Mouse (Mus musculus) c-Kit-positive CD71-positive TER-119-positive erythroid progenitor cells, embryonic 14.5 days (primary cell): ENCODE data around the gene Camta1.

Experiments
- DNase-seq: peaks from one replicate; pipeline ENCODE4 v3.0.0-alpha.2; 2013; ENCODE audit warnings: low spot score

The Camta1 gene

DNA sequence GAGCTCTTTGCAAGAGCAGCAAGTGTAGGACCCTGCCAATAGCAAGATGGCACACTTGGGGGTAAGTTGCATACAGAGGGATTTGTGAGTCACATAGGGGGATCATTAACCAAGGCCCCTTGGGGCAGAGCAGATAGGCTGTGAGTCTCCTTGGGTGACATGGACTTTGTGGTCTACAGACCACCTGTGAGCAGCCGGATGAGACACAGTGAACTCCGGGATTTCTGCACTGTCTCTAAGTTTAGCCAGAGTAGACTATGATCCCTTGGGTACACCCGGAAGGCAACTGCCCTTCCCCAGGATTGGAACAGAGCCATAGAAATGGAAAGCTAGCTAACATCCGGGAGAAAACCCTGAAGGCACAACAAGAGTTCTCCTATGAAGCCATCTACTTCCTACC, 417.0 kb downstream of the Camta1 start:
- DNase-seq, result no peak

DNA sequence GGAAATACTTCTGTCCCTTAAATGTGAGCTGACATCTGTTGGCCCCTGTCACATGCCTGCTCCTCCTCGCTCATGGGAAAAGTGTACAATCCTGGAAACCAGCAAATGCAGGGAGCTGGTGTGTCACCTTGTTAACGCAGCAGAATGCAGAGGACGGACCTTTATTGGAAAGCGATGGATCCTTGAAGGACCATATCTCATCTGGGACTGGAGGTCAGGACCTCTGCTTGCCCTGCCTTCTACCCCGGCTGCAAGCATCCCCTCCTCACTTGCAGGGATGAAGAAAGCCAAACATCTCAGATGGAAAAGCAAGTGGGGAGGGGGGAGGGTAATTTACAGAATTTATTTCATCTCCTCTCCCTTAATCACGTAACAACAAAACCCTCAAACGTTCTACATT, 423.1 kb downstream of the Camta1 start:
- no peak for DNase-seq

DNA sequence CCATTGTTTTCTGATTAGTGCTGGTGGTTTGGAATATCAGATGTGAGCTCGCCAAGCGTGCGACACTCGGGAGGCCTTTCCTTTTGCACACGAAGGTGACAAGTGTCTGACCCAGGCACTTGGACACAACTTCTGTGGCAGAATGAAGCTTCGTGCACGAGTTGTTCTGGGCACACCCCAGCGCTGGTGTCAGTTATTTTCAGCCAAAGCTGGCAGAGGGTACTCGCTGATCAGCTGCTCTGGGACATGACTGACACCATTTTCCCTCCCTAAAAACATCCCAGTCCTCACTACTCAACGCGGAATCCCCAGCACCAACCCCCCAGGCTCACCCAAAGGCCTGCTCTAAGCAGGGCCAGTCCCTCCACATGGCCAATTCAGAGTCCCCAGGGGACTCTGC, 423.8 kb downstream of the Camta1 start:
- DNase-seq, result no peak

DNA sequence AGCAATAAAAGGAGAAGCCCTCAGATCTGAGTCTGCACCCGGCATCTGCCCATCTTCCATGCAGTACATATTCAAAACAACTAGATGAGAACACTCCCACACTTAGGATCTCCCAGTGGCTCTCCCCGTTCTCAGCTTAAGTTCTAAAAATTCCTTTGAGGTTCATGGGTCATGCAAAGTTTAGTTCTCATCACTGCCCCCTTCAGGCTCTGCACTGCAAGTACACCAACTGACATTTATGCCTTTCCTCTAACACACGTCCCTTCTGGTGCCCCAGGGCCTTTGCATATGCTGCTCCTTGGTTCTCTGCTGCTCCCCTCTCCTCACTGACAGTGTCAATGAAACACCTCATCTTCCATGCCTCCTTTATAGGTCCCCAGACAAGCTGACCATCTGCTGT, 436.5 kb downstream of the Camta1 start:
- DNase-seq, result no peak

DNA sequence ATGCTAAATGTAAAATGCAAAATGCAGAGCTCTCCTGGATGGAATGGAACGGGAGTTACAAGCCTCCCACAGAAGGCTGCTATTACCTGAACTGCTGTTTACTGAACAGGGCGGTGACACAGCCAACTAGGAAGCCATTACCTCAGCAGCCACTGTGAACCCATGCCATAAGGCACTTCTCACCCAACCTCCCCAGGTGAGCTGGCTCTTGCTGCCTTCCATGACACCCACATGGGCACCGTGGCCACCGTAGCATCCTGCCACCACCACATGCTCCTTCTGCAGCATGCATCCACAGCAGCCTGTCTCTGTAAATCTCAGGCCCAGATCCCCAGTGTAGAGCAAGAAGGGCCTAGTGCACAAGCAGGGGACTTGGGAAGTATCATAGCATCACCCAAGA, 438.8 kb downstream of the Camta1 start:
- DNase-seq, result no peak

DNA sequence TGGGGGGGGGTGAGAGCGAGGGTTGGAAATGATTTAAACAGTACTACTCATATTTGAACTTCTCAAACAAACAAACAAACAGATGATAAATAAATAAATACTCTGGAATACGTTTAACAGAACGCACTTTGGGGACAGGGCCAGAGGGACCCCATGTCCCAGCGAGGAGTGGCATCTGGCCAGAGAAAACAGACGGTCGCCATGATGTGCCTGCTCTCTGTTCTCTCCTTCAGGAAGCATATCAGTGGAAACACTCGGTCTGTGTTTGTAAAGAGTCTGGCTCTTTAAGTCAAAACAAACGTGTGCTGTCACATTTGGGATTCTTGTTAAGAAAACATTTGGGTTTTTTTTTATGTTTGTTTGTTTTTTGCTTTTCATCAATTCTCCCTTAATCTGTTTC, 439.3 kb downstream of the Camta1 start:
- DNase-seq, result no peak

DNA sequence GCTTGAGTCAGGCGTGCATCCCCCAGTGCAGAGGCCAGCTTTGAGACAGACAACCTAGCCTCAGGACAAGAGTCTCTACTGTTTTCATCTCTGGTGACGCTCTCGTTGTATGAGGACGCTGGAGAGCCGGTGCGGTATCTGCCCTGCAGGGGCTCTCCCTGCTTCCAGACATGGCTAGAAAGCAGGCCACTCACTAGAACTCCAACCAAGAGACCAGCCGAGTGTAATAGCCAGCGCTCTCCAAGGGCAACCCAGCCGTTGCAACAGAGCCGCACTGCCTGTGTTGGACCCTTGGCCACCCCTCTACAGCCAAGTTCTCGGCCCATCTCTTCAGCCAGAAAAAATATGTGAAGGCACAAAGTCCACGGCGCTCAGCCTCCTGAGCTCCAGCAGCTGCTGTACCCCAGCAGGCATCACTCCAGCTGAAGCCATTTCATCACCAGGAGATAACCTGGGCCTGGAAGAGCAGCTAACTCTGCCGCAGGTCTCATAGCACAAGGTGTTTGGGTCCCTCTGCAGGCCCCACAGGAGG, 443.3 kb downstream of the Camta1 start:
- no peak for DNase-seq

DNA sequence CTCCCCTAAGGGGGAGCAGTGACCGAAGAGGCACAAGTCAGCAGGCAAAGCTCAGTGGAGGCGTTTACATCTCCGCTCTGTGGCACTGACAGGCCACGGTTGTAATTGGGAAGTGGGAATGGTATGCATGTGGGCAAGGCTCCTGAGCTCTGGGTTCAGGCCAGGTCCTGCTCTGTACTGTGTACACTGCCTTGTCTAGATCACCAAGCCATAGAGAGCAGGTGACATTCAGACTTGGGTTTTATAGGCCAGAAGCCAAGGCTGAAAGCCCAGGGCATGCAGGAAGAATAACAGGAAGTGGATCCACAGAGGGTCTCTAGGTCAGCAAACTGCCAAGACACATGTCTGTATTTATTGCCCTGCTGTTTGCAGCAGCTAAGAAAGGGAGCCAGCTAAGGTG, 445.9 kb downstream of the Camta1 start:
- no peak for DNase-seq

DNA sequence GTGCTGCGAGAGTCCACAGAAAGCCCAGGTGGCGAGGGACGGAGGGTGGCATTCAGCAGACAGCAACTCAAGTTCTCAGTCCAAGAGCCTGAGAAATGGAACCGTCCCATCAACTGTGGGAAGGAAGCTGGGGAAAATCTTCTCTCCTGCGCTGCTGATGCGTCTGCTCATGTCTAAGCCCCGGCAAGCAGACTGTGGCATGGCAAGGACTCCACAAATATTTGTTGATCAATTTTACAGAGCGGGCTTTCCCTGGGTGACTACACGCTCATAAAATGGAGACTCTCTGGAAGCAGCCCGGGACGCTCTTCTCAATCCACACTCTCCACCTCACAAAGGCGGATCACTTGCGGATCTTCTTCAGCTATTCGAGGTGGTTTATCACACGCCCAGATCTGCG, 446.3 kb downstream of the Camta1 start:
- no peak for DNase-seq

DNA sequence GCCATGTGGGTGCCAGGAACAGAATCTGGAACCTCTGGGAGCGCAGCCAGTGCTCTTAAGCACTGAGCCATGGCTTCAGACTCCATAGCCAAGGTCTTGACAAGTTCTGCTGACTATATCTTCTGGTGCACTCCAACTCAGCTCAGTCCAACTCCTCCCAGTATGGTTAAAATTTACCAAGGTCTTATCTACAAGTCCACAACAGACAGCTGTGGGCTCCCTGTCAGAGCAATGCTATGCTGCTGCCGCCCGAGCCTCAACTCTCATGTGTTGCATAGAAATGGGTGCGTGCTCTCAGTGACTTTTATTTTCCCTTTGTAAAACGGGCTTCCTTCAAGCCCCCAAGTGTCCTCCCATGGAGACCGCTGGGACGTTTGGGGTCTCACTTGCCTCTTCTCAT, 446.7 kb downstream of the Camta1 start:
- DNase-seq, result no peak

DNA sequence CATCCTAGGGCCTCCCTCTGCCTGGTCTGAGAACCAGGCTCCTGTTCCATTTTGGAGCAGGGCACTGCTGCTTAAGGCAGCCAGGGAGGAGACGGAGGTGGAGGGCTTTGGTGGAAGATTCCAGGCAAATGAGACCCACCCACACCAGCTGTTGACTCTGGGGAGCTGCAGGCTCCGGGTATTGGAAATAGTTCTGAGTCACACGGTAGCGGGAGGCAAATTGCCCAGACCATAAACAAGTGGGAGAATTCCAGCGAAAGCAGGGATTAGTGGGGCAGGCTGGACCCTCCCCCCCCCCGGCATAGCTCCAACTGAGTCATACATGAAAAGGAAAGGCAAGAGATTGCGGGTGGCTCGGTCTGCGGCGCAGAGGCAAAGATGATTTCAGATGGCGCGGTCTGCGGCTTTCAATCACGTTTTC, 450.0 kb downstream of the Camta1 start:
- DNase-seq, result no peak

DNA sequence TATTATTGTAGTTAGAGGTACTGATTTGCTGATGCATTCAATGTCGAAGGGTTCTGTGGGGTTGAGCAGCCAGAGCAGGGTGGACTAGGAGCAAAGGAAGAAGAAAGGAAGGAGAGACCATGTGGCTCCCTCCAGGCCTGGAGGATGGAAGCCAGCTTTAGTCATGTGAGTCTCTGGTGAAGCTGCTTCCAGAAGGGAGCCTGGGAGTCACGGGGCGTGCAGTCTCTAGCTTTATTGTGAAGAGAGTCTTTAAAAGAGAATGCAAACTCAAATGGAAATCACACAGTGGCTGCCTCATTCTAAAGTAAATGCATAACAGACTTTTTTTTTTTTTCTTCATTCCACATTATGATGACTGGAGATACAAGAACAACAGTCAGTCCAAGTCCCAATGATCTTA, 450.7 kb downstream of the Camta1 start:
- no peak for DNase-seq

DNA sequence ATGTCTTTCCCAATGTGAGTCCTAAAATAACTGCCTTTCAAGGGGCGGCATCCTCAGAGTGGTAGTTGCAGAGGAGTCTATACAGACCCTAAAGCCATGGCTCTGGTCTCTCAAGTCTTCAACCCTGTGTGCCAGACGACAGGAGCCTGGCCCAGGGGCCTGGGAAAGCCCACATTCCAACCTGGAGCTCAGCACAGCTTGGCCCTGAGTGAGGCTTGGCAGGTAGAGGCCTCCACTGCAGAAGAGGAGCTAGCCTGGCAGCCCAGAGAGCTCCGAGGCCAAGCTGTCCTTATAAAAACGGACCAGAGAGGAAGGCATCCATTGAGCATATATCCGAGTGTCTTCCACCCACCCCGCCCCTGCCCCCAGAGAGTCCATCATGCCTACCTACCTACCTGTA, 452.4 kb downstream of the Camta1 start:
- no peak for DNase-seq

DNA sequence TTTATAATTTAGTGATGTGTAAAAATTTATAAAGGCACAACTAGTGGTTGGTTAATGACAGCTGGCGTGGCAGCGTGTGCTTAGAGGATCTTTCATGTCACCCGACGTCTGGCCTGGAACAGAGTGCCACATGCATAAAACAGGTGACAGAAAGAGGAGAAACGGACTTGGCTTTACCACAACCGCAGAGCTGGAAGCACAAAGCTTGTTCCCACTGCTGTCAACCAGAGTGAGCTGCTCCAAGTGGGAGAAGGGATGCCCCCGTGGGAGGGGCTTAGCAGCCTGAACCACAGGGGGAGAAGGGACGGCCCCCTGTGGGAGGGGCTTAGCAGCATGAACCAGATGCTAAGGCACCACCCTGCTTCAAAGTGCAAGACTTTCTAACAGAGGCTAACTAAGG, 452.9 kb downstream of the Camta1 start:
- DNase-seq, result no peak

DNA sequence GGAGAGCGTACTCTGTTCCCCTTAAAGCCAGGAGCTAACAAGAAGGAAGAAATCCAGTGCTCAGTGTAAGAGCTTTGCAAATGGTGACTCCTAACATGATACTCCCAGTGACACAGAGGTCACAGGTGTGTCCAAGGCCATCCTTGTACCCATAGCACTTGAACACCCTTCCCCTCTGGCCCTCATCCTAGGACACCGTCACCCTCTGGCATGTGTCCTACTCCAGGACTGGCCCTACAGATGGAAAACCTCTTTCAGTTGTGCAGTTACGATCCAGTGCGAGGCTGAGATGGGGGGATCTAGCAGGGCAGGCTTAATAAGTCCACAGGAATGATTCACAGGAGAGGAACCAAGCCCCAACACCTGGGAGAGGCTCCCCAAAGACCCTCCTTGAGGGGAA, 453.4 kb downstream of the Camta1 start:
- DNase-seq, result no peak

DNA sequence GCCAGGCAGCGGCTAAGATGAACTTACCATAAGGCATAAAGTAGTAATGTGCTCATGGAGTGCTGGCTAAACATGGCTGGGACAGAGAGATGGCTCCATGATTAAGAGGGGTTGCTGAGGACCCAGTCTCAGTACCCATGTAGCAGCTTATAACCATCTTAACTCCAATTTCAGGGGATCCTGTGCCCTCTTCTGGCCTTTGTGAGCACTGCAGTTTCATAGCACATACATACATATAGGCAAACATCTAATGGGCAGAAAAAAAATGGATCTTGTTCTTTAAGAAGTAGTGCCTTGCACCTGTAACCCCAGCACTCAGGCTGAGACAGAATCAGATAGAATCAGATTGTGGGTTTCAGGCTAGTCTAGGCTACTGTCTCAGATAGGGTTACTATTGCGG, 454.5 kb downstream of the Camta1 start:
- DNase-seq, result no peak

DNA sequence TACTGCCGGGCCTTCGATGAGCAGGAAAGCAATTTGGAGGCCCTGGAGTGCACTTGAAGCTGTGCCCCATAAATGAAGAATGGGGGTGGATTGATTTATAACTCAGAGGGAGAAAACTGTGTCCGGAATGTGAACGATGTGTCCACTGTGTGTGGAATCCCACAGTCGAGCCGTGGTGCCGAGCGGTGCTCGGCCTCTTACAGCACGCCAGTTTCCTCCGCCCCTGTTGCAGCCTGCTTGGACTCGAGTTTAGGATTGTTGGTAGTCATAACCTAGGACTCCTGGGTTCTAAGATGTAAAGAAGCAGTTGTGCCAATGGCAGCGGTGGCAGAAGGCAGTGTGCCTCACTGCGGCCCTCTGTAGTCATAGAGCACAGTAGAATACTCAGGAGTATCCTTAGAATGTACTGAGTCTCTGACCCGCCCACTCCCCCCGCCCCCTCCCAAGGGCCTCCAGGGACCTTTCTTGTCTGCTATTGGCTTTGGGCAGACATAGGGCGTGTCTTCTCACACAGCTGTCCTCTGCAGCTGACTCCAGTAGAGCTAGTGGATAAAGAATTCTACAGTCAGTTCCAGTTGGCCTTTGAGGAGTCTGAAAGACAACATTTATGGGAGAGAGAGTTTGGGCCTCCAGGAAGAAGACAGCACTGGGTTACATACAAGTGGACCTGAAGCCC, 457.0 kb downstream of the Camta1 start:
- DNase-seq, result no peak

DNA sequence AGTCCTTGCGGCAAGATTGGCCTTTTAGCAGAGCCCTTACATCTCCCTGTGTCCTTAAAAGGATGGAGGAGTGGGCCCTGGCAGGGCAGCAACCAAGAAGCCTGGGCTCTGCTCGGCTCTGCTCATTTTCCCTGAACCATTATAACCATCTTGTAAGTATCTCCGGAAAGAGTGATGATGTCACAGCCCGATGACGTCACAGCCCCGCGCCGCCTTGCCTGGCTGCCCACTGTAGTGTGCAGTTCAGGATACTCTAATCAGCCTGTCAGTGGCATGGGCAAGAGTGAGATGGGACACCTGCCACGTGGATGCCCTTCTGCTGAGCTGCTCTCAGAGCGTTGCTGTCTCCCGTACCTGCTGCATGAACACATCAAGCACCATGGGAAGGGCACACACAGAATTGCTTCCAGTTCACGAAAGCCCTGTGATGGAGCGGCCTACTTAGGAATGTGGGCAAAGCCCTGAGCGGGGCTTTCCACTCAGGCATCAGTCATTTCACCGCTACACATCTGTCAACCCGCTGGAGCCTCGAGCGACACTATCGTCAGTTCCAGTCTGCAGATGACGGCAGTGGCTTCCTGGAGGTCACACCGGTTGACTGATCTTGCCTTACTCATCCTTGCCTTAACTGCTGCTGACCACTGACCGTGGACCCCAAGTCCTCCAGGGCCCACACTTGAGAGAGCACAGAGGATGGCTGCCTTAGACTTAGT, 459.8 kb downstream of the Camta1 start:
- DNase-seq, result no peak

DNA sequence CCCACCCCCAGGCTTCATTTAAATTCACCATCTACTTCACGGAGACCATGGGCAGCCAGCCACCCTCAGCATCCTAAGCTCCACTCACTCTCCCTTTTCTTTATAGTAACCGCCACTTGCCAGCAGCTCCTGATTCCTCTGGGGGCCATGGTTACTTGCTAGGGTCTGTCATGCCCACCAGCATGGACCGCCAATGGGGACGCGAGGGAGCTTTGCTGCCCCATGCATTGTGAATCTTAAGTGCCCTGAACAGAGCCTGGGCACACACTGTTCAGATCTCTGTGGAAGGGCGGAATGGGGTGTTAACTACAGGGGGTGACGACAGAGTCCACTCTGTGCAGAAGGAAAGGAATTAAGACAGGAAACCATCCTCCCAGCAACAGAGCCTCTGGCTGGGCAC, 465.1 kb downstream of the Camta1 start:
- no peak for DNase-seq

DNA sequence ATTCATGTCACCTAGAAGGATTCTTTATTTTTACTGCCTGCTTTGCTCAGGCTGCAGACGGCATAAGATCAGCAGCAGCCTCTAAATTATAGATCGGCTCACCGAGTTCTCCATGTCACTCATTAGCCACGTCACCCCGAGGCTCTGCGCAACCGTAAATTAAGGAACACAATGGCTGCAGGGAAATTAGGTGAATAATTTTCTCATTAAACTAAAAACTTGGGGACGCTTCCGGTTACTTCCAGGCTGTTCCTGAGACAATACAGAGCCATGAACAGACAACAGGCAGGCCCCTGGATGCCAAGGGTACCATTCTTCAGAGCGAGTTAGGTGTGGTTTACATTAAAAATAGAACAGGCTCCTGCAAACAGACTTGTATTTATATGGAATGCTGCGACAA, 472.3 kb downstream of the Camta1 start:
- no peak for DNase-seq

DNA sequence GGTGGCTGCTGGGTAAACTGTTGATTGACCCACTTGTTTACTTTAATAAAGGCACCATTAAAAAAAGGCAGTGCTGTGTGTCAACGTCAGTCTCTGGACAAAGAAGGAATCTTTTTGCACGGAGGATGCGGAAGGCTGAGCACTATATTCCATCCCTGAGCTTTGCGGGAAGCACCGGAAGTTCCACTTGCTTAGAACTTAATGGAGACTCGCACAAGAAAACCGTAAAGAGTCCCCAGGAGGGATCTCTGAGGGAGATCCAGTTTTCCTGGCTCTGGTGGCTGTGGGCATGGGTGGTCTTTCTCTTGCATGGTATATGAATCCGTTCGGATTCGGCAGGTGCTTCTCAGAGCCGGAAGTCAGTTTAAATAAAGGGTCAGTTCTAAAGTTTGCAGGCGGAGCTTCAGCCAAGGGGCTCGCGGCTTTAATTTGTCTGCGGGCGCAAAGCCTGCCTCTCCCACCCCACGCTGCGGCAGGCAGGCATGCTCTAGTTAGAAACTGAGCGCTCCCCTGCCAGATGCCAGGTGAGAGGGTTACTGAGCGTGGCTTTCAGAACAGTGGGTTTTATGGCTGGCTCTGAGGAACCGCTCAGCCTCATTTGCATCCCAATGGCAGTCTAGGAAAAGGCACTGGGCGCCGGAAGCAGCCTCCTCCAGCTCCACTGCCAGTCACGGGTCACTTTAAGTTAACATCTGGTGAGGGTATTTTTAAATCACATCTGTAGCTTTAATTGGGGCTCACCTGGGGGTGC, 474.8 kb downstream of the Camta1 start:
- no peak for DNase-seq

DNA sequence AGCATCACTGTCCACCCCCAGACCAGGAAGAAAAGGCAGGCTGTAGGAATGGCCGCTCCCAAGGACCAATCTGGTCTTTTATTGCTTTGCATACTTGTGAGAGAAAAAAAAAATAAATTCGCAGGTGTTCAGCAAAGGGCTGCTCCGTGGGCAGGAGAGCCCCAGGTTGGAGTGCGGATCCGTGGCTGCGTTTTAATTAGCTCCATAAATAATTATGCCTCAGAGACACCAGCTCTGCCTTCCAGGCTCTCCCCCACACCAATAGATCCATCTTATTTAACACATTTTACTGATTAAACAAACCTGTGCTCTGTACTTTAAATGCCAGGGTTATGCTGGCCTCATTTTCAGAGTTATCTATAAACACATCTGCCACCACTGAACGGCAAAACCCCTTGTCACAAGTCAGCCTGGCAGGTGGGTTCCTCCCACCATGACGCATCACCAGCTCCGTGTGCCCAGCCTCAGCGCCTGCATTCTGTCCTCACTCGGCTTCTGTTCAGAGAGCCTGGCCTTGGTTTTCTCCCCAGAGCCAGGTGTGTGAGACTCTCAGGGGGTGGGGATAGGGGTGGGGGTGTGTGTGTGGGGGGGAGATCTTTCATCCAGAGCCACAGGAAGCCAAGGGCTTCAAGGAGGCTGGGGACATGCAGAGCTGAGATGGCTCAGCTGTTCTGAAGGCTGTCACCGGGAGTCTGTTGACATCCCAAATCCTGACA, 475.5 kb downstream of the Camta1 start:
- DNase-seq, result no peak
